Mouse (Mus musculus): ENCODE data around the gene Mef2a. TPM values are rescaled to one million over a fixed set of nuclear protein-coding genes. Genes with fewer than 3 reads are reported as not detected.

The Mef2a gene
- polyA plus RNA-seq, 1 experiment from 2014 or later = 43.2 TPM

DNA sequence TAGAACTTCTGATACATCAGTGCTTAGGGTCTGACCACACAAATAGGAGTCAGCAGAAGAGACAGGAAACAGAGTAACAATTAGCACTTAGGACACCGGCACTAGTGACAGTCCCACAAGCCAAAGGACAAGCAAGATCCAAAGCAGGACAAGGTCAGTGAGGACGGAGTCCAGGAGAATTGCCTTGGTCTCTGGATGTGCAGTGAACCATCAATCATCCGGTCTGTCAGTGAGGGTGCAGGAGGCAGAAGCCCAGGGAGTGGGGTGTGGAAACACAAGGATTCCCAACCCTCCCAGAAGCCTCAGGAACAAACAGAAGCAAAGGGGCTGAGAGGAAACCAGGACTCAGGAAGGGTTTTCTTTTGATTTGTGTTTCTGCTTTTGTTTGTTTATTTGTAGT is 169.0 kb downstream of the Mef2a start:
- Histone ChIP-seq H3K36me3 (ENCODE audit: control insufficient read depth, insufficient read depth, low read length) (no peaks in the 10 kb centered on the region), H3K9ac (ENCODE audit: low read depth, low read length) (no peak overlapping the region), H3K4me3 (ENCODE audit: low read depth, low read length) (no peak overlapping the region), H3K4me1 (ENCODE audit: control insufficient read depth, insufficient read depth, low read length) (0 out of 2 replicates have a peak, but pooled peaks cover 2% of the 10 kb centered on the region), H3K9me3 (replicated peaks; ENCODE audit: control insufficient read depth, low read length, poor library complexity, severe bottlenecking) (no peaks in the 10 kb centered on the region), H3K27me3 (ENCODE audit: control insufficient read depth, insufficient read depth, low read depth, low read length) (no peaks in the 10 kb centered on the region), H3K27ac (ENCODE audit: low read length) (no peak overlapping the region), H3K4me2 (ENCODE audit: low read length) (no peak overlapping the region)
- WGBS = 88% methylated on average over 3 of the region's 3 CpGs
- no peak for ATAC-seq

- Histone ChIP-seq H3K4me2 (ENCODE audit: low read length) (no peak overlapping the region), H3K9ac (ENCODE audit: low read depth, low read length) (no peak overlapping the region), H3K27ac (ENCODE audit: low read length) (no peak overlapping the region), H3K4me3 (ENCODE audit: low read depth, low read length) (no peak overlapping the region), H3K27me3 (ENCODE audit: control insufficient read depth, insufficient read depth, low read depth, low read length) (no peaks in the 10 kb centered on the region), H3K9me3 (replicated peaks; ENCODE audit: control insufficient read depth, low read length, poor library complexity, severe bottlenecking) (no peaks in the 10 kb centered on the region), H3K36me3 (ENCODE audit: control insufficient read depth, insufficient read depth, low read length) (no peaks in the 10 kb centered on the region), H3K4me1 (ENCODE audit: control insufficient read depth, insufficient read depth, low read length) (no peaks in the 10 kb centered on the region)
- peak; percentile 75 for ATAC-seq
- WGBS = 19% methylated on average over 10 of the region's 10 CpGs
These were observed 173.2 kb downstream of the Mef2a start for GRCm38 (mm10) chr7:67199412-67199811.

DNA sequence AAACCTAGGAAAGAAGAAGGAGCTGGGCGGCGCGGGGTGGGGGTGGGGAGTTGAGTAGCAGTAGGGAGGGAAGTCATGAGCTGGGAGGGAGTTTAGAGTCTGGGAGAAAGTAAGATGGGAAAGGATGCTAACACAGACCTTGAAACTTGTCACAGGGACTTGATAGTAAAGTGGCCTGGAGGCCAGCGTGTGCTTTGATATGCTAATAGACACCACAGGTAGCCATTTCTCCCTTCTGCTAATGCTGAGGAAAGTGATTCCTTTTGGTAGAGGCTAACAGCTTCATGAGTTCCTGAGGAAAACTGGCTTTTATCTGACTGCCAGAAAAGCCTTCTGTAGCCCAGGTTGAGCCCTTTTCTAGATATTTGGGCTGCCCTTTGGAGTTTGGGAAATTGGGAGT is 188.9 kb downstream of the Mef2a start:
- no peaks in the 10 kb centered on the region for H3K36me3 ChIP-seq (ENCODE audit: control insufficient read depth, insufficient read depth, low read length)
- H3K9ac ChIP-seq (ENCODE audit: low read depth, low read length) = no peak overlapping the region
- no peaks in the 10 kb centered on the region for H3K27me3 ChIP-seq (ENCODE audit: control insufficient read depth, insufficient read depth, low read depth, low read length)
- no peak overlapping the region for H3K27ac ChIP-seq (ENCODE audit: low read length)
- H3K4me2 ChIP-seq (ENCODE audit: low read length) = no peak overlapping the region
- H3K9me3 ChIP-seq (replicated peaks; ENCODE audit: control insufficient read depth, low read length, poor library complexity, severe bottlenecking) = no peaks in the 10 kb centered on the region
- no peak for ATAC-seq
- 7% methylated on average over 4 of the region's 4 CpGs for WGBS
- H3K4me3 ChIP-seq (ENCODE audit: low read depth, low read length) = no peak overlapping the region
- H3K4me1 ChIP-seq (ENCODE audit: control insufficient read depth, insufficient read depth, low read length) = peaks cover 6% of the 10 kb centered on the region

Other genes starting within 250 kb of the Mef2a start
- gene Lysmd4, start 150.3 kb downstream of the Mef2a start, polyA plus RNA-seq (2015; fragmentation: Nextera tagmentation; extraction: Ambion mirVana) = 33.4 and 37.8 TPM in 2 replicates